Mouse (Mus musculus) T-cell, adult 2 months (primary cell): ENCODE data around the gene Gpr37l1.
"Not testable (repeated sequence)": the region's sequence is repeated elsewhere in the genome, so short reads cannot be mapped to it uniquely, and the experiment has no call there.

Experiments used
- DNase-seq: peaks from one replicate; pipeline ENCODE4 v3.0.0; 2022; ENCODE audit warnings: low spot score

The Gpr37l1 gene

DNA sequence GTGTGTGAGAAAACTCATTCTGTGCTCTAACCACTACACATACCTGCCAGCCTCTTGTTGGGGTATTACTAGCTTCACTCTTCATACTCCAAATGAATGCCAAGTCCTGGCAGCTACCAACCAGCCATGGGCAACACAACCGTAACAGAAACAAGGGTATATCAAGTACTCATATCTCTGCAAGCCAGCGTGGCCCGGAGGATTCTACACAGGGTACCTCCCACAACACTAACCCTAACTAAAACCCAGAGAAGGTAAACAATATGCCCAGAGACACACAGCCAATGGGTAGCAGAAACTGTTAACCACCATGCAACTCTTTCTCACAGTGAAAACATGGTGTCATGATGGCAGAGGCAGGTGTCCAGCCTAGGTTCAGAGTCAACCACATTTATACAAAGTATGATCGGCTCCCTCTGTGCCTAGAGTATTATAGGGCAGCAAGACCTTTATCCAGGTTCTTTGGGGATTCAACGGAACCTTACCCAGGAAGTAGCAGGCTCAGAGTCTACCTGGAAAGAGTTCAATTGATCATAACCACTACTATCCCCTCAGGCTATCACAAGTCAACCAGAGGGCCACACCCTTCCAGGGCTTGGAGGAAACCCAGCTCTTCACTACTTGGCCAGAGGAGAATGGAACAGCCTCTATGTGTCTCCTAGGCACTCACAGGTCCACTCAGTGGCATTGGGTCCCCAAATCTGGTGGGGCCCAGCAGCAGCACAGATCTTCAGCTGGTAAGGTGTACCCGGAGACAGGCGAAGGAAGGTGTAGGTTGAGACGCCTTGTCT lies 42.7 kb downstream of the Gpr37l1 start:
- no peak for DNase-seq

DNA sequence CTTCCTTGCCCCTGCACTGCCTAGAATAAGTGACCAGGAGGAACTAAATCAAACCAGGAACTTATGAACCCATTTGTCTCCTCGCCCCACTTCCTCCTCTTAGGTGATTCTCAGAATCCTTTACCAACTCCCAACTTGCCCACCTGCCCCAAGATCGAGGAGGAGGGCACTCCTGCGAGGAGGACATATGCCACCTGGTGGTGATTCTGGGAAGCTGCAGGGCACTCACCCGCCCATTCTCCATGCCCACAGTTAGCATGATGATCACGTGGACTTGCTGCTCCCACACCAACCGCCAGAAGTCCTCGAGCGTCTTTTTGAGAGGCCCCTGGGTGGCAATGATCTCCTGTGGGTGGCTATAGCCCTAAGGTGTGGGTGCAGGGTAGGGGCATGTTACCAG lies 54.8 kb downstream of the Gpr37l1 start:
- peak; percentile 68 for DNase-seq

DNA sequence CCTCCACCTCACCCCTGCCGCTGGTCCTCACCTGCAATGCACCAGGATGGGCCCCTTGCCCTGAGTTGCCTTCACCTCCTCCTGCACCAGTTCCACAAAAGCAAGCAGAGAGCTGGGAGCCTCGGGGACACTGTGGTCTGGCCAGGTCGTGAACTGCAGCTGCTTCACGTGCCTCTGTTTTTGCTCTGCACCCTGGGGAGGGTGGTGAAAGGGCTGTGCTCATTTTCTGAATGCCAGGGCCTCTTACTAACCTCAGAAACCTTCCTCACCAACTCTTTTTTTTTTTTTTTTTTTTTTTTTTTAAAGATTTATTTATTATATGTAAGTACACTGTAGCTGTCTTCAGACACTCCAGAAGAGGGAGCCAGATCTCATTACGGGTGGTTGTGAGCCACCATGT lies 56.2 kb downstream of the Gpr37l1 start:
- DNase-seq = not testable (repeated sequence)
